Mouse (Mus musculus): ENCODE results near the gene Wwp2.

Gene Wwp2

GRCm38 (mm10) chr8:107560820-107561536, 124.8 kb downstream of the Wwp2 start:
- DNase-seq (ENCODE audit: low spot score in 2 of 2): no peak

GRCm38 (mm10) chr8:107562164-107562563, 126.0 kb downstream of the Wwp2 start:
- DNase-seq (ENCODE audit: low spot score in 2 of 2): no peak

- DNase-seq (ENCODE audit: low spot score in 2 of 2): no peak
Observed at GRCm38 (mm10) chr8:107571046-107571445, 134.9 kb downstream of the Wwp2 start.

GRCm38 (mm10) chr8:107571486-107572135, 135.4 kb downstream of the Wwp2 start:
- no peak for DNase-seq (ENCODE audit: low spot score in 2 of 2)

- peak in 1 of 2 experiments; percentile 58 for DNase-seq (ENCODE audit: low spot score in 2 of 2)
Observed at GRCm38 (mm10) chr8:107572497-107572896, 136.3 kb downstream of the Wwp2 start.

GRCm38 (mm10) chr8:107574771-107575170, 138.6 kb downstream of the Wwp2 start:
- no peak for DNase-seq (ENCODE audit: low spot score in 2 of 2)

DNA sequence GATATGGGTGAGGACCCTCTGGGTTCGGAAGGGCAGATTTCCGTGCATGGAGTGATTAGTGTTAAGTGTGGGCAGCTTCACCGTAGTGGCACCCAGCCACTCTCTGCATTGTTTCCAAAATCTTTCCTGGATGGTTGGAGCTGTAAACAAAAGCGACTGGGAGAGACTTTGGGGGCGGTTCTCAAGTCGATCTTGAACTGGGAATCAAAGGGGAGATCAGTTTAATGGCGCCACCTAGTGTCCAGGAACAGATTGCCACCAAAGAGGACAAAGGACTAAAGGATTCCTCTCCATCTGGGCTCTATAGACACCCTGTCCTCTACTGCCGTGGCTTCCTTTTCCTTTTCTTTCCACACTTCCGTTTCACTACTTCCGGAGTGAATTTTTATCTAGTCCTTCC, 140.5 kb downstream of the Wwp2 start:
- DNase-seq (ENCODE audit: low spot score in 2 of 2): peak; percentile 67 to 77

DNA sequence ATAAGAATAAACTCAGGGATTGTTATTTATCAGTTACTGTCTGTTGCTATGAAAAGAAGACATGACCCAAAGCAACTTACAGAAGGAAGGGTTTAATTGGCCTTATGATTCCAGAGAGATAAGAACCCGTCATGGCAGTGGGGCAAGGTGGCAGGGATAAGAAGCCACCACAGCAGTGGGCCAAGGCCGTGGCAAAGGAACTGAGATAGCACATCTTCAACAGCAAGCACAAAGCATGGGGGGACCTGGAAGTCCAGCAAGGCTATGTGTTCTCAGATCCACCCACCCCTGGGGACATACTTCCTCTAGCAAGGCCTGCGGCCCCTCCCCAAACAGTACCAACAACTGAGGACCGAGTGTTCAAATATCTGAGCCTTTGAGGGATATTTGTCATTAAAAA, 141.5 kb downstream of the Wwp2 start:
- no peak for DNase-seq (ENCODE audit: low spot score in 2 of 2)

DNA sequence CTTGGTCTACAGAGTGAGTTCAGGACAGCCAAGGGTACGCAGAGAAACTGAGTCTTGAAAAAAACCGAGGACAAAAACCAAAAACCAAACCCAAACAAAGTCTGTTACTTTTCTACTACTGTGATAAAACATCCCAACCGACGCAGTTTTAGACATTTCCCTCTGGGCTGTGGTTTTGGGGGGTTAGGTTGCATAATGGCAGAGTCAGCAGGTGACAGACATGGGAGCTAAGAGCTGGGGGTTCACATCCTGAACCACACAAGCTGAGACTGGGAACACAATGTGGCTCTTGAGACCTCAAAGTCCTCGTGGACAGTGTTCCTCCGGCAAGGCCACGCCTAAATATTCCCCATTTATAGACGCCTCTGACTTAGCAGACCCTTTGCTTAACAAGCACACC, 142.0 kb downstream of the Wwp2 start:
- no peak for DNase-seq (ENCODE audit: low spot score in 2 of 2)

GRCm38 (mm10) chr8:107578541-107578940, 142.4 kb downstream of the Wwp2 start:
- no peak for DNase-seq (ENCODE audit: low spot score in 2 of 2)

- DNase-seq (ENCODE audit: low spot score in 2 of 2): no peak
Observed at GRCm38 (mm10) chr8:107580879-107581278, 144.7 kb downstream of the Wwp2 start.

DNA sequence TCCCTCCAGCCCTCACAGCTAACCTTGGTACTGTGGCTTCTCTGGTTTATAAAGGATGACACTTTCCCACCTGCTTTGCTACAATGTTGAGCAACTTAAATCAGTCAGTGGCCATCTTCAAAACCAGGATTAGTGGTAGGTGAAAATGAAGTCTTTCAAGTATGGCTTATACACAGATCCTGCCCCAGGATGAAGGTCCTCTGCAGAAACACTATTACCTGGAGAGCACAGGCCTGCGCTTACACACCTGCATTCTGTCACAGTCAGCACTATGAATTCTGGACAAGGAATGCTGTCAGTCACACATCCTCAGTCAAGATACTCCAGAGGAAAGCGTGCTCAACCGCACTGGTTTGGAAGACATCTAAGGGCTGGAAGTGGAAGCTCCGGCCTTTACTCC, 145.4 kb downstream of the Wwp2 start:
- DNase-seq (ENCODE audit: low spot score in 2 of 2): no peak

- no peak for DNase-seq (ENCODE audit: low spot score in 2 of 2)
Observed at GRCm38 (mm10) chr8:107582136-107582535, 146.0 kb downstream of the Wwp2 start.

DNA sequence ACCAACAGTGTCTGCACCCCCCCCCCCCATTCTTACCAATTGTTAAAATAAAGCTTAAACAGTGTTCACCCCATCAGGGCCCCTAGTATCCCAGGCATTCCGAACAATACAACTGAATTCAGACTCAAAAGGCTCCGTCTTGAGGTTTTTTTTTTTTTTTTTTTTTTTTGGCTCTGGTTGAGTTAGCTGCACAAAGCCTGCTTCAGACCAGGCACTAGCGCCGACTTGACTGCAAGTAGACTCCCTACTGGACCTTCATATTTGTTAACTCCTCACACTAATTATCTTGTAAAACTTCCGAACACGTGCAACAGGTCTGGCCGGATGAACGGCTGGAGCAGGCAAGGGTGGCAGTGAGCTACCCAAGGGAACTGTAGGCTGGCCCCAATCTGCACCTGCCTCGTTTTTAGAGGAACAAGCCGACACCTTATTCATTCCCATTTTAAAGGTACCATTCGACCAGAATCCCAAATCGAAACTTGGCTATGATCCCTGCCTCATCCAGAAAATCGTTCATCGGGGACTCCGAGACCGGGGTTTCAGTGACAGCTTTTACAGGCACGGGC, 151.3 kb downstream of the Wwp2 start:
- DNase-seq (ENCODE audit: low spot score in 2 of 2): peak; percentile 25 to 26

DNA sequence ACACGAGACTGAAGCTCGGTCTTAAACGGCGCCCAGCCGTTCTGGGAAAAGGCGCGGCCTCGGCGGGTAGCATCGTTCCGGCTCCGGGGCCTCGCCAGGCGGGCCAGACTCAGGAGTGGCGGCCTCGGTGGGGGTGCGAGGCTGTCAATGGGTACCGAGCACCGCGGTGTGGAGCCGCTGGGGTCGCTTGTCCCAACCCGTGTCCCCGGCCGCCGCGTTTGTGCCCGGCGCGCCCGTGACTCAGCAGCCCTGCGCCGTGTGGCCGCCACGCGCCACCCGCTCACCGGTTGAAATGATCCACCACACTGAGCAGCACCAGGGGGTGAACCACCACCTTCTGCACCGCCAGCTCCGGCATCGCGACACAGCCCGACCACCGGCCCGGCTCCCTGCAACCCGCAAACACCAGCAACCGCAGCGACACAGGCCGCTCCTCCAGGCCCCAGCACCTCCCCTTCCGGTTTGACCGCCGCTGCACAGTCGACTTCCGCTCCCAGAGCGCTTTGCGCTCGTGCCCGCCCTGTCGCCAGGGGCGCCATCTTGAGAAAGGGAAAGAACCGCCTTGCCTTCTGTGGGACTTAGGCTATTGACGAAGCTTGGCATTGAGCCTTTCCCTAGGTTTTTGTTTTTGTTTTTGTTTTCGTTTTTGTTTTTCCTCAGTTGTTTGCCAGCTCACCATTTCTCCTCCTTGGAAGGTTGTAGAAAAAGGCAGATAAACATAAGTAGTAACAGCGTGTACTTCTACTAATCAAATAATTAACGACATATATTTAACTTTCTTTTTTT, 152.0 kb downstream of the Wwp2 start, which contains the start of gene Psmd7:
TSS of gene Psmd7 (minus strand) at position 470 of the 786 bp plus-strand sequence.
- peak; percentile 92 to 94 for DNase-seq (ENCODE audit: low spot score in 2 of 2)

GRCm38 (mm10) chr8:107593967-107594729, 158.0 kb downstream of the Wwp2 start:
- no peak for DNase-seq (ENCODE audit: low spot score in 2 of 2)

DNA sequence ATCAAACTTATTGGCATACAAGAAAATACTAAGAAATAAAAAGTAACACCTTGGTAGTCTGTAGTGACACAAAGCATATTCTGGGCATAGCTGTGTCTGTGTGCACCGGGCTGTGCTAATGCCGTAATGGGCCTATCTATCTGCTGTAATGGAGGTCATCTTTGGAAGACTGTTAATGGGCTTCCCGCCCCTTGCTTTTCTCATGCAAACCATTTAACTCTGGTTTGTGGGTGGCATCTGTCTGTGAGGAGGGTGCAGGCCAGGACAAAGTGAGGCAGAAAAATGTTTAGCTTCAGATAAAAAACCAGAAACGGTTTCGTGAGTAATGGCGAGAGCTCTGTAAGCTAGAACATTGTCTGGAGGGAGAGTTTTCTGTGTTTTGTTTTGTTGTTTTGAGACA, 158.7 kb downstream of the Wwp2 start:
- no peak for DNase-seq (ENCODE audit: low spot score in 2 of 2)

- DNase-seq (ENCODE audit: low spot score in 2 of 2): no peak
Observed at GRCm38 (mm10) chr8:107597731-107598130, 161.6 kb downstream of the Wwp2 start.

- DNase-seq (ENCODE audit: low spot score in 2 of 2): no peak
Observed at GRCm38 (mm10) chr8:107599691-107600090, 163.5 kb downstream of the Wwp2 start.

- DNase-seq (ENCODE audit: low spot score in 2 of 2): peak; percentile 41 to 51
Observed at GRCm38 (mm10) chr8:107603026-107603425, 166.9 kb downstream of the Wwp2 start.
